In the genomic region with DNA sequence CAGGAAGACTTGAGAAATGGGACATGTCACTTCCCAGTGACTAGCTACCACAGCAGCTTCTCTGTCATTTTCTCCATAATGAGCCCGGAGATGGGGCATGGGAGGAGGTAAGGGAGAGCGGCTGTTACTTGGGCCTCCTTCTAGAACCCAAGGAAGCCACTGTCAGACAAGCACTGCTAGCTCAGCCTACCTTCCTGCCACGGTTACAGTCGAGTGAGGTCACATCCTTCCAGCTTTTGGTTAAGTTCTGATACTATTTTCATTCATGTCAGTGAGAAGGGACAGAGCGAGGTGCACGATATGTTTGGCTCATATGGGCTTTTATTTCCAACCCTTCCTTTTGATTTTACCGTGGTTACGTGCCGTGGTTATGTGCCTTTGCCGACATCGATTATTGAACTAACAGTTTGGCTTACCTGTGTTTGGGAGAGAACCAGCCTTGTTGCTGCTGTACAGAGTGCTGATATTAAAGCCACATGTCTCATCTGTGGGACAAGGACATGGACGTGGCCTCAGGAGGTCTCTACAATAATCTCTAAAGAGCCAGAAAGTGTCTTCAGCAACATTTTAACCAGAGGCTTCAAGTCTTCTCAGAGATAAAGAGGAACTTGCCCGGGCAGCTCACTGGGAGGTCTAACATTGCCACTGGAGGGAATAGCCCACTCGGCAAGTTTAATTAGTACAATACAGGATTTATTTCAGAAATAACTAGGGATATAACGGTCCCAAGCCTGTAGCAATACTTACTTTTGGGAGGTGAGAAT, we compare ENCODE assay signal across 15 mouse cellular contexts.
DNase-seq lines count a peak whose midpoint lies in the region; ATAC-seq and TF ChIP-seq lines count a peak whose summit lies in the region.
"Had no signal": no experiment of that assay in that cellular context is flagged by ENCODE, and none has a peak within 500 bp of the region (broad histone marks: within the 10 kb centered on the region; RNA-seq: fewer than 3 reads in every experiment).

No protein-coding gene starts in this region.

- H3K4me1 ChIP-seq in liver, postnatal 0 days (ENCODE audit: insufficient read depth): peaks cover 7% of the 10 kb centered on the region; the same call in 1 of the 2 replicates
- peaks cover 18% of the 10 kb centered on the region for H3K4me1 ChIP-seq in limb, embryonic 10.5 days

- no peak overlapping the region for H3K4me3 ChIP-seq in layer of hippocampus, adult 2 months
- no peak overlapping the region for H3K4me3 ChIP-seq in liver, postnatal 0 days (ENCODE audit: low read depth, low read length)
- no peak overlapping the region for H3K4me3 ChIP-seq in limb, embryonic 10.5 days
- H3K4me3 ChIP-seq: heart, adult 2 months; midbrain, embryonic 13.5 days; neural tube, embryonic 12.5 days had no signal

- 0 out of 2 replicates have a peak overlapping the region, but pooled peaks have one; percentile 3 for H3K27ac ChIP-seq in layer of hippocampus, adult 2 months
- peak overlapping the region; percentile 29; the same call in 1 of the 2 replicates for H3K27ac ChIP-seq in liver, postnatal 0 days (ENCODE audit: low read depth)
- H3K27ac ChIP-seq in limb, embryonic 10.5 days: no peak overlapping the region; the same call in 1 of the 2 replicates
- H3K27ac ChIP-seq: heart, adult 2 months; midbrain, embryonic 13.5 days; neural tube, embryonic 12.5 days had no signal

- no peak for TF ChIP-seq CTCF in layer of hippocampus, adult 2 months (conservative IDR thresholded peaks at IDR 0.05)
- no peak for TF ChIP-seq CTCF in liver, postnatal 0 days (IDR thresholded peaks at IDR 0.05; ENCODE audit: low read depth)

- no peak for TF ChIP-seq EP300 in liver, postnatal 0 days (IDR thresholded peaks at IDR 0.05; ENCODE audit: low read depth)

- no peak overlapping the region for H3K4me2 ChIP-seq in liver, postnatal 0 days (ENCODE audit: low read depth, low read length)
- H3K4me2 ChIP-seq: midbrain, embryonic 13.5 days; neural tube, embryonic 12.5 days had no signal

- DNase-seq in layer of hippocampus, adult 2 months (ENCODE audit: low spot score in 2 of 2): no peak
- no peak for DNase-seq in layer of hippocampus, adult 9-11 months
- DNase-seq in liver, postnatal 0 days: no peak
- peak; percentile 40 for DNase-seq in thymus, postnatal 25 days
- no peak for DNase-seq in urinary bladder, postnatal 4 days (ENCODE audit: low spot score in 2 of 2)
- no peak for DNase-seq in limb, embryonic 10.5 days (ENCODE audit: low spot score)
- no peak for DNase-seq in cerebellum, adult 11 months
- DNase-seq: adrenal gland, adult 8-10 months; embryo, embryonic 11 days; heart, adult 2 months; kidney, adult 18-20 months; lung, adult 2 months had no signal

- H3K9me3 ChIP-seq in liver, postnatal 0 days (ENCODE audit: low read length): no peaks in the 10 kb centered on the region
- H3K9me3 ChIP-seq in limb, embryonic 10.5 days (replicated peaks): no peaks in the 10 kb centered on the region
- H3K9me3 ChIP-seq: midbrain, embryonic 13.5 days; neural tube, embryonic 12.5 days had no signal

- ATAC-seq in common myeloid progenitor, adult 5-6 weeks (replicated peaks; ENCODE audit: low read depth, poor library complexity, severe bottlenecking): peak; percentile 57
- ATAC-seq in liver, postnatal 0 days: no peak
- ATAC-seq: midbrain, embryonic 13.5 days had no signal

- 54% methylated on average over 15 of the region's 15 CpGs for WGBS in liver, postnatal 0 days (ENCODE audit: insufficient replicate concordance)
- WGBS in limb, embryonic 10.5 days: 90% methylated on average over 15 of the region's 15 CpGs

- no peak overlapping the region for H3K9ac ChIP-seq in liver, postnatal 0 days (replicated peaks)
- H3K9ac ChIP-seq: midbrain, embryonic 13.5 days; neural tube, embryonic 12.5 days had no signal

- H3K36me3 ChIP-seq in liver, postnatal 0 days (replicated peaks; ENCODE audit: insufficient read depth, low read length): no peaks in the 10 kb centered on the region
- H3K36me3 ChIP-seq in limb, embryonic 10.5 days: no peaks in the 10 kb centered on the region
- H3K36me3 ChIP-seq: midbrain, embryonic 13.5 days had no signal

- H3K27me3 ChIP-seq in liver, postnatal 0 days (ENCODE audit: insufficient read depth, low read length): no peaks in the 10 kb centered on the region
- no peaks in the 10 kb centered on the region for H3K27me3 ChIP-seq in limb, embryonic 10.5 days (ENCODE audit: low read depth, poor library complexity, severe bottlenecking)
- H3K27me3 ChIP-seq: midbrain, embryonic 13.5 days; neural tube, embryonic 12.5 days had no signal
